Comparison of ENCODE assay signal across 11 mouse cellular contexts in genomic region chr12:7853876-7854275, GRCm38 (mm10).
DNase-seq lines count a peak whose midpoint lies in the region; ATAC-seq and TF ChIP-seq lines count a peak whose summit lies in the region.
"Had no signal": no experiment of that assay in that cellular context is flagged by ENCODE, and none has a peak within 500 bp of the region (broad histone marks: within the 10 kb centered on the region; RNA-seq: fewer than 3 reads in every experiment).

No protein-coding gene starts in this region.

- H3K27me3 ChIP-seq in embryonic facial prominence, embryonic 11.5 days (ENCODE audit: control insufficient read depth, insufficient read depth, low read length): no peaks in the 10 kb centered on the region
- H3K27me3 ChIP-seq in embryonic facial prominence, embryonic 10.5 days (replicated peaks; ENCODE audit: low read depth, poor library complexity, severe bottlenecking): no peaks in the 10 kb centered on the region
- H3K27me3 ChIP-seq in kidney, postnatal 0 days (ENCODE audit: insufficient read depth, low read length): no peaks in the 10 kb centered on the region
- H3K27me3 ChIP-seq in midbrain, embryonic 11.5 days (ENCODE audit: control insufficient read depth, insufficient read depth, low read length): no peaks in the 10 kb centered on the region
- no peaks in the 10 kb centered on the region for H3K27me3 ChIP-seq in midbrain, embryonic 13.5 days
- H3K27me3 ChIP-seq: limb, embryonic 13.5 days had no signal

- no peak overlapping the region for H3K4me3 ChIP-seq in embryonic facial prominence, embryonic 11.5 days (ENCODE audit: low read depth, low read length)
- no peak overlapping the region for H3K4me3 ChIP-seq in embryonic facial prominence, embryonic 10.5 days
- H3K4me3 ChIP-seq in kidney, postnatal 0 days (replicated peaks; ENCODE audit: low read depth, low read length): no peak overlapping the region
- no peak overlapping the region for H3K4me3 ChIP-seq in midbrain, embryonic 11.5 days (ENCODE audit: low read depth, low read length)
- H3K4me3 ChIP-seq in midbrain, embryonic 13.5 days (replicated peaks): no peak overlapping the region
- H3K4me3 ChIP-seq: limb, embryonic 13.5 days had no signal

- no peaks in the 10 kb centered on the region for H3K9me3 ChIP-seq in embryonic facial prominence, embryonic 11.5 days (replicated peaks; ENCODE audit: control insufficient read depth, low read length)
- no peaks in the 10 kb centered on the region for H3K9me3 ChIP-seq in embryonic facial prominence, embryonic 10.5 days
- H3K9me3 ChIP-seq in kidney, postnatal 0 days (replicated peaks; ENCODE audit: low read length): no peaks in the 10 kb centered on the region
- H3K9me3 ChIP-seq in midbrain, embryonic 11.5 days (ENCODE audit: control insufficient read depth, low read length): no peaks in the 10 kb centered on the region
- H3K9me3 ChIP-seq in midbrain, embryonic 13.5 days: no peaks in the 10 kb centered on the region
- H3K9me3 ChIP-seq: limb, embryonic 13.5 days had no signal

- H3K36me3 ChIP-seq in embryonic facial prominence, embryonic 11.5 days (replicated peaks; ENCODE audit: control insufficient read depth, insufficient read depth, low read depth, low read length): no peaks in the 10 kb centered on the region
- no peaks in the 10 kb centered on the region for H3K36me3 ChIP-seq in embryonic facial prominence, embryonic 10.5 days (replicated peaks)
- H3K36me3 ChIP-seq in kidney, postnatal 0 days (ENCODE audit: insufficient read depth, low read length): no peaks in the 10 kb centered on the region
- H3K36me3 ChIP-seq in midbrain, embryonic 11.5 days (ENCODE audit: control insufficient read depth, insufficient read depth, low read length): no peaks in the 10 kb centered on the region
- H3K36me3 ChIP-seq in midbrain, embryonic 13.5 days: no peaks in the 10 kb centered on the region
- H3K36me3 ChIP-seq: limb, embryonic 13.5 days had no signal

- ATAC-seq in embryonic facial prominence, embryonic 11.5 days (replicated peaks; ENCODE audit: insufficient number of reproducible peaks, low FRiP score, low TSS enrichment, low read depth): no peak
- no peak for ATAC-seq in kidney, postnatal 0 days (replicated peaks; ENCODE audit: low FRiP score, low read depth)
- ATAC-seq in midbrain, embryonic 11.5 days (ENCODE audit: low FRiP score): no peak
- ATAC-seq in midbrain, embryonic 13.5 days: no peak

- H3K4me1 ChIP-seq in embryonic facial prominence, embryonic 11.5 days (ENCODE audit: control insufficient read depth, insufficient read depth, low read length): no peaks in the 10 kb centered on the region
- no peaks in the 10 kb centered on the region for H3K4me1 ChIP-seq in embryonic facial prominence, embryonic 10.5 days
- no peaks in the 10 kb centered on the region for H3K4me1 ChIP-seq in kidney, postnatal 0 days (replicated peaks; ENCODE audit: insufficient read depth, low read length)
- H3K4me1 ChIP-seq in midbrain, embryonic 11.5 days (ENCODE audit: control insufficient read depth, insufficient read depth, low read length): no peaks in the 10 kb centered on the region
- H3K4me1 ChIP-seq in midbrain, embryonic 13.5 days (replicated peaks): no peaks in the 10 kb centered on the region
- H3K4me1 ChIP-seq: limb, embryonic 13.5 days had no signal

- 80% methylated on average over 2 of the region's 2 CpGs for WGBS in embryonic facial prominence, embryonic 11.5 days
- WGBS in embryonic facial prominence, embryonic 10.5 days: 85% methylated on average over 2 of the region's 2 CpGs
- WGBS in kidney, postnatal 0 days: 65% methylated on average over 2 of the region's 2 CpGs
- 81% methylated on average over 2 of the region's 2 CpGs for WGBS in midbrain, embryonic 11.5 days
- 71% methylated on average over 2 of the region's 2 CpGs for WGBS in midbrain, embryonic 13.5 days

- DNase-seq in embryonic facial prominence, embryonic 11.5 days (ENCODE audit: low spot score): peak; percentile 10
- no peak for DNase-seq in embryonic facial prominence, embryonic 10.5 days (ENCODE audit: low spot score)
- peak; percentile 22 for DNase-seq in kidney, postnatal 0 days (ENCODE audit: low spot score)
- DNase-seq in kidney, adult 18-20 months: no peak
- peak; percentile 84 for DNase-seq in midbrain, embryonic 11.5 days (ENCODE audit: low spot score, missing footprints)
- peak; percentile 48 to 60 for DNase-seq in right cerebral cortex, postnatal 10 days (ENCODE audit: low spot score in 2 of 2)
- DNase-seq in adrenal gland, postnatal 10 days: no peak
- DNase-seq: cerebellum, adult 9-10 months; thymus, postnatal 14 days had no signal

- no peak overlapping the region for H3K27ac ChIP-seq in embryonic facial prominence, embryonic 11.5 days (replicated peaks; ENCODE audit: low read depth, low read length)
- H3K27ac ChIP-seq in embryonic facial prominence, embryonic 10.5 days (replicated peaks): no peak overlapping the region
- no peak overlapping the region for H3K27ac ChIP-seq in kidney, postnatal 0 days
- H3K27ac ChIP-seq in midbrain, embryonic 11.5 days (ENCODE audit: low read depth, low read length): no peak overlapping the region
- no peak overlapping the region for H3K27ac ChIP-seq in midbrain, embryonic 13.5 days
- H3K27ac ChIP-seq: limb, embryonic 13.5 days had no signal

- peak; percentile 60 for TF ChIP-seq CTCF in kidney, postnatal 0 days (IDR thresholded peaks at IDR 0.05; ENCODE audit: low read depth)

- no peak overlapping the region for H3K4me2 ChIP-seq in embryonic facial prominence, embryonic 11.5 days (ENCODE audit: low read depth, low read length)
- no peak overlapping the region for H3K4me2 ChIP-seq in kidney, postnatal 0 days (ENCODE audit: low read length)
- no peak overlapping the region for H3K4me2 ChIP-seq in midbrain, embryonic 11.5 days
- no peak overlapping the region for H3K4me2 ChIP-seq in midbrain, embryonic 13.5 days (replicated peaks)
- H3K4me2 ChIP-seq: limb, embryonic 13.5 days had no signal

- H3K9ac ChIP-seq in embryonic facial prominence, embryonic 11.5 days (replicated peaks; ENCODE audit: low read length): no peak overlapping the region
- no peak overlapping the region for H3K9ac ChIP-seq in kidney, postnatal 0 days (ENCODE audit: low read depth, low read length)
- no peak overlapping the region for H3K9ac ChIP-seq in midbrain, embryonic 11.5 days (ENCODE audit: low read length)
- H3K9ac ChIP-seq in midbrain, embryonic 13.5 days (replicated peaks): no peak overlapping the region
- H3K9ac ChIP-seq: limb, embryonic 13.5 days had no signal

Comparison
In these comparisons a context has a peak if more than half of its experiments do, and no peak if none do; other contexts are left out.
1. DNase-seq: peak in embryonic facial prominence, embryonic 11.5 days (single experiment), kidney, postnatal 0 days (single experiment), midbrain, embryonic 11.5 days (single experiment) and right cerebral cortex, postnatal 10 days (2 of 2); none in embryonic facial prominence, embryonic 10.5 days (single experiment), kidney, adult 18-20 months (single experiment) and adrenal gland, postnatal 10 days (single experiment).